Mouse (Mus musculus) myocyte (in vitro differentiated cells): ENCODE measurements at regions not wholly inside any gene's neighbourhood (a gene's known extent, or its start where the extent isn't known, plus 50 kb on each side); places are given as distances from the start of the nearest gene placed in this dataset.

Source experiments
- H3K27me3 ChIP-seq: one replicate; pipeline ENCODE4 v1.6.1; 2011; ENCODE audit not compliant: control insufficient read depth, insufficient read depth, insufficient read length
- H3K36me3 ChIP-seq: one replicate; pipeline ENCODE4 v1.6.1; 2011; ENCODE audit not compliant: control insufficient read depth, insufficient read depth
- H3K4me2 ChIP-seq: one replicate; pipeline ENCODE4 v1.6.1; 2011; ENCODE audit warnings: low read depth, control low read depth
- H3K4me3 ChIP-seq: one replicate; pipeline ENCODE4 v1.5.1; 2011; ENCODE audit warnings: mild to moderate bottlenecking, control low read depth, moderate library complexity
- H3K79me2 ChIP-seq: one replicate; pipeline ENCODE4 v1.6.1; 2011; ENCODE audit not compliant: control insufficient read depth, insufficient read depth
- H3ac ChIP-seq: one replicate; pipeline ENCODE4 v1.6.1; 2011; ENCODE audit not compliant: control insufficient read depth, insufficient read length
- CEBPB ChIP-seq: IDR thresholded peaks from 2 replicates; pipeline ENCODE4 v1.6.1; 2011; ENCODE audit warnings: mild to moderate bottlenecking, moderate library complexity; ENCODE audit not compliant: poor library complexity, insufficient read depth, severe bottlenecking
- E2F4 ChIP-seq: IDR thresholded peaks from one replicate; pipeline ENCODE4 v1.6.1; 2011; ENCODE audit warnings: mild to moderate bottlenecking, control low read depth, moderate library complexity; ENCODE audit not compliant: insufficient read depth
- MAX ChIP-seq: IDR thresholded peaks from one replicate; pipeline ENCODE4 v1.6.1; 2011; ENCODE audit warnings: low read depth, mild to moderate bottlenecking, control low read depth
- MYOD1 ChIP-seq, 3 experiments: IDR thresholded peaks; one replicate each; pipeline ENCODE4 v1.6.1; 2011; ENCODE audit warnings: control low read depth in 2 of 3, low read depth in 2 of 3, mild to moderate bottlenecking in 2 of 3, moderate library complexity in 1 of 3; ENCODE audit not compliant: insufficient read length in 2 of 3, control insufficient read depth in 1 of 3
- MYOG ChIP-seq, 3 experiments: IDR thresholded peaks; one replicate each; pipeline ENCODE4 v1.6.1; 2011; ENCODE audit warnings: control low read depth in 2 of 3, low read depth in 2 of 3, mild to moderate bottlenecking in 2 of 3; ENCODE audit not compliant: insufficient read length in 2 of 3, control insufficient read depth in 1 of 3, insufficient read depth in 1 of 3
- POLR2A ChIP-seq: IDR thresholded peaks from one replicate; pipeline ENCODE4 v1.6.1; 2011; ENCODE audit warnings: low read depth, mild to moderate bottlenecking, control low read depth, moderate library complexity; ENCODE audit not compliant: insufficient read length
- POLR2AphosphoS2 ChIP-seq: IDR thresholded peaks from one replicate; pipeline ENCODE4 v1.6.1; 2011; ENCODE audit warnings: low read depth, control low read depth; ENCODE audit not compliant: insufficient read length
- REST ChIP-seq: IDR thresholded peaks from one replicate; pipeline ENCODE4 v1.6.1; 2011; ENCODE audit warnings: mild to moderate bottlenecking, control low read depth, moderate library complexity; ENCODE audit not compliant: insufficient read depth, insufficient read length
- SRF ChIP-seq: IDR thresholded peaks from one replicate; pipeline ENCODE4 v1.6.1; 2011; ENCODE audit warnings: low read depth; ENCODE audit not compliant: control insufficient read depth, insufficient read length
- TCF12 ChIP-seq: IDR thresholded peaks from one replicate; pipeline ENCODE4 v1.6.1; 2011; ENCODE audit warnings: mild to moderate bottlenecking, control low read depth; ENCODE audit not compliant: poor library complexity, insufficient read depth, severe bottlenecking
- TCF3 ChIP-seq: IDR thresholded peaks from one replicate; pipeline ENCODE4 v1.6.1; 2011; ENCODE audit warnings: low read depth, control low read depth; ENCODE audit not compliant: insufficient read length
- USF1 ChIP-seq: IDR thresholded peaks from one replicate; pipeline ENCODE4 v1.6.1; 2011; ENCODE audit warnings: low read depth, mild to moderate bottlenecking, control low read depth, moderate library complexity

DNA sequence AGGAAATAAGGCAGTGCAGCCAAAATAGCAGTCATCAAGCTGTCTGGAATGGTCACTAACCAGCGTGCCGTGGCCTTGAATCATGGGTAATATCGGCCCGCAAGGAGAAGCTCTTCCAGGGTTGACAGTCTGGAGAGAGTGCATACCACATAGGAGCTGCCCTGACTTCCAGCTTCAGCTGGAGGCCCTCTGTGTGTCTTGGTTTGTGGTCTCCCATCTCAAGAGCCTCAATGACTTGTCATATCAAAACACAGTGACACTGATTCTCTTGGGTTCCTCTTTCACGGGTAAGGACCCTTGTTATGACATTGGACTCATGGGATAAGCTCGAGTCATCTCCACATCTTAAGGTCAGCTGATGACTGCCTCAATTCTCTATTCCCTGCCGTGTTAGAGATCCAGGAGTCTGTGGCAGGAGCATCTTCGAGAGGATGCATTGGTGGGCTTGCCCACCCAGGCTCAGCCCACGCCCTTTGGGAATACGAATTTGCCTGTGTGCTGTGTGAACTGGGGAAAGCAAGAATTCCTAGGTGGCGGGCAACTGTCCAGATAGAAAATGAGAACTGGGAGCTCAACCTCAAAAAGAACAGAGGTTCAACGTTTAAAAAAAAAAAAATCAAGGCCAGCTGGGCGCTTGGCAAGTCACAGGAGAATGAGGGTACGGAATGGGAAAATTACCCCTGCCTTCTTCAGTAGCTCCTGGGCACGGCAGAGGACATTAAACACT, 141.4 kb upstream of the Ado start:
- Histone ChIP-seq H3K36me3 (no peaks in the 10 kb centered on the region), H3K4me2 (no peak overlapping the region), H3K4me3 (no peak overlapping the region), H3K27me3 (no peaks in the 10 kb centered on the region), H3ac (no peak overlapping the region), H3K79me2 (no peaks in the 10 kb centered on the region)
- TF ChIP-seq MYOG (IDR thresholded peaks at IDR 0.05; ENCODE audit: control insufficient read depth in 1 of 3, insufficient read depth in 1 of 3, insufficient read length in 2 of 3, low read depth in 2 of 3) (no peak), E2F4 (no peak), TCF12 (no peak), POLR2A (no peak), CEBPB (no peak), TCF3 (no peak), MAX (no peak), MYOD1 (IDR thresholded peaks at IDR 0.05; ENCODE audit: control insufficient read depth in 1 of 3, insufficient read length in 2 of 3, low read depth in 2 of 3) (no peak)

DNA sequence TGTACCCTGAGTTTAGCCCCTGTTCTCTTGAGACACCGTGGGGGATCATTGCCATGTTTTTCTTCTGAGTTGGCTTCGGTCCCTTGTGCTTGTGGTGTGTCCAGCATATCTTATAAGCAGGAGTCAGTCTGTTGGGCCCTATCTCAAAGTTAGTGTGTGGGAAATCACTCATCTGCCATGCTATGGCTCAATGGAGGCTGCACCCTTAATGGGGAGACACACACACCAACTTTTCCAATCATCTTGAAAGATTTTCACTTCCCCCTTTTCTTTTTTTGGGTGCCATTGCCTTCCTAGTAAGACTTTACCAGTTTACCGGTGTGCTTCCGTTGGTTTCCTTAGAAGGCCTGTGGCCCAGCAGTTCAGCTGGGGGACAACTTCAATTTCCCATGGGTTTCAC, 130.6 kb upstream of the Ado start:
- H3K79me2 ChIP-seq = no peaks in the 10 kb centered on the region
- TF ChIP-seq POLR2AphosphoS2 (no peak), MYOD1 (IDR thresholded peaks at IDR 0.05; ENCODE audit: control insufficient read depth in 1 of 3, insufficient read length in 2 of 3, low read depth in 2 of 3) (no peak)
- no peaks in the 10 kb centered on the region for H3K36me3 ChIP-seq
- H3K4me2 ChIP-seq = no peak overlapping the region
- no peak overlapping the region for H3ac ChIP-seq
- H3K27me3 ChIP-seq = no peaks in the 10 kb centered on the region
- no peak overlapping the region for H3K4me3 ChIP-seq

DNA sequence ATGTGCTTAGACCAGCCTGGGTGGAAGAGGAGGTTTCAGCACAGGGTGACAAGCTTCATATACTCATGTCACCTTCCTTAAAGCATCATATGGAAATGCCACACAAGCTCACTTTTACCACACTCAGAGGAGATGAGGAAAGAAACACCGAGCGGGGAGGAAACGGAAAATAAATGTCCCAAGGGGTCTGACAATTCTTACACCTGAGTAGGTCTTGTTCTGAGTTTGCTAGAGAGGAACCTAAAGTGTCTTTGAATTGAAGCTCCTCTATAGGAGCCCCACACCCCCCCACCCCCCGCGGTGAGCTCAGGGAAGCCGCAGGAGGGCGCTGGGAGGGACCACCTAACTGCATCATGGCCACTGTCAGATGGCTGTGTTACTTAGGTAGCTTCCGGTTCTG, 124.7 kb upstream of the Ado start:
- Histone ChIP-seq H3K27me3 (no peaks in the 10 kb centered on the region), H3K36me3 (no peaks in the 10 kb centered on the region), H3ac (no peak overlapping the region), H3K4me3 (no peak overlapping the region), H3K79me2 (no peaks in the 10 kb centered on the region), H3K4me2 (no peak overlapping the region)
- TF ChIP-seq SRF = no peak
- no peak for TF ChIP-seq E2F4
- no peak for TF ChIP-seq MAX
- TF ChIP-seq POLR2A = no peak
- no peak for TF ChIP-seq MYOD1 (IDR thresholded peaks at IDR 0.05; ENCODE audit: control insufficient read depth in 1 of 3, insufficient read length in 2 of 3, low read depth in 2 of 3)
- no peak for TF ChIP-seq POLR2AphosphoS2
- no peak for TF ChIP-seq MYOG (IDR thresholded peaks at IDR 0.05; ENCODE audit: control insufficient read depth in 1 of 3, insufficient read depth in 1 of 3, insufficient read length in 2 of 3, low read depth in 2 of 3)
- no peak for TF ChIP-seq REST
- no peak for TF ChIP-seq TCF12
- TF ChIP-seq TCF3 = no peak
- no peak for TF ChIP-seq CEBPB

DNA sequence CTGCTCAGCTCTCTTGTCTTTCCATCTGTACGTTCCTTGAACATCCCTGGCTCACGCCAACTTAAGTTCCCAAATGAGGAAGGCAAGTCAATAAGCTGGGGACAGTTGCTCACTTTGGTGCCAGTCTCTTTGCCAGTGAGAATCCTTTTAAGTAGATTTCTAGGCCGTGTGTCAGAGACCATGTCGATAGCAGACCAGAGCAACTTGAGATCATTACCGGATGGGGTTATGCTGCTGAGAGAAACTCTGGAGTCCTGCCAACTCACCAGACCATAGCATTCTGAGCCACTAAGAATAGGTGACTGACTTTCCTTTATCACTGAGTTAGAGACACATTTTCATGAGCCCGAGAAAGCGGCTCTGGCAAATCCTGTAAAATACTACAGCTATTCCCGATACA, 123.5 kb upstream of the Ado start:
- TF ChIP-seq E2F4 = no peak
- TF ChIP-seq MAX = no peak
- TF ChIP-seq POLR2A = no peak
- no peak for TF ChIP-seq TCF12
- TF ChIP-seq CEBPB = no peak
- no peak for TF ChIP-seq USF1
- TF ChIP-seq REST = no peak
- Histone ChIP-seq H3K4me2 (no peak overlapping the region), H3K79me2 (no peaks in the 10 kb centered on the region), H3K27me3 (no peaks in the 10 kb centered on the region), H3ac (no peak overlapping the region), H3K4me3 (no peak overlapping the region), H3K36me3 (no peaks in the 10 kb centered on the region)

DNA sequence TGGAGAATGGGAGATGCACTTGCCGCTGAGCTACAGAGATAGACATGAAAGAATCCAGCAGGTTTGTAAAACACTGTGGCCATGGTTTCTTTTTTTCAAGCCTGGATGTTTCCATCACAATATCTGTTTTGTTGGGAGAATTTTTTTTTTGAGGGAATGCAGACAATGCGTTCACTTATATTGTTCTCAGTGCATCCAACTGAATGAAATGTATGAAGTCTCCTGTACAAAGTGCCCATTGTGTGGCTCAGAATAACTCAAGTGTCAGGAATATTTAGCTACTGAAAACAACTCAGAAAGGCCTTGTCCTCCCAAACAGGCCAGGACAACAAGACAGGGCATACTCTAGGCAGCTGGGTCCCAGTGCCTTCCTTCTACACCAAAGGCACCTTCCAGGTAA, 120.3 kb upstream of the Ado start:
- H3K27me3 ChIP-seq = no peaks in the 10 kb centered on the region
- TF ChIP-seq POLR2AphosphoS2 (no peak), SRF (no peak), REST (no peak), TCF3 (no peak), MYOD1 (IDR thresholded peaks at IDR 0.05; ENCODE audit: control insufficient read depth in 1 of 3, insufficient read length in 2 of 3, low read depth in 2 of 3) (no peak), MAX (no peak), USF1 (no peak), TCF12 (no peak), POLR2A (no peak), CEBPB (no peak), MYOG (IDR thresholded peaks at IDR 0.05; ENCODE audit: control insufficient read depth in 1 of 3, insufficient read depth in 1 of 3, insufficient read length in 2 of 3, low read depth in 2 of 3) (no peak), E2F4 (no peak)
- H3K4me2 ChIP-seq = no peak overlapping the region
- no peak overlapping the region for H3ac ChIP-seq
- no peaks in the 10 kb centered on the region for H3K36me3 ChIP-seq
- H3K79me2 ChIP-seq = no peaks in the 10 kb centered on the region
- no peak overlapping the region for H3K4me3 ChIP-seq
